ENCODE assay signal across 9 mouse cellular contexts in the genomic region with DNA sequence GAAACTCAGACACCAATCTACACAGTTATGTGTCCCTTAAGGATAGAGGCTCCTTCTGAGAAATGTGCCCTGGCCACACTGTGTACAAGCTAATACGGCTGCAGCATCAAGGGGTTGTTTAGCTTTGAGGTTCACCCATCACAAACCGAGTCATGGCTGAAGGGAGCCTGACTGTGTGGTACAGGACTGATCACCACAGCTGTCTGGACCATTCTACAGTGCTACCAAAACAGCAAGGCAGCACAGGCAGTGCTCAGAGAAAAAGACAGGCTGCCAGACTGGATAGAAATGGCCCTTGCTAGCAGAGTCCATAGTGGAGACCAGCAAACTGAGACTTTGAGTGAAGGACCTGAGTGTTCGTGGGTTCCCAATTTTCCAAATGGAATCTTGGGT. TPM values are rescaled to one million over a fixed set of nuclear protein-coding genes. Genes with fewer than 3 reads are reported as not detected.
DNase-seq lines count a peak whose midpoint lies in the region; ATAC-seq and TF ChIP-seq lines count a peak whose summit lies in the region.
"Had no signal": no experiment of that assay in that cellular context is flagged by ENCODE, and none has a peak within 500 bp of the region (broad histone marks: within the 10 kb centered on the region; RNA-seq: fewer than 3 reads in every experiment).

No protein-coding gene starts in this region.

- H3K27ac ChIP-seq in layer of hippocampus, adult 2 months = peak overlapping the region; percentile 94
- no peak overlapping the region for H3K27ac ChIP-seq in embryonic facial prominence, embryonic 12.5 days
- H3K27ac ChIP-seq in intestine, embryonic 16.5 days (ENCODE audit: low read length) = peak overlapping the region; percentile 38; the same call in 1 of the 2 replicates

- peaks cover 20% of the 10 kb centered on the region for H3K4me1 ChIP-seq in embryonic facial prominence, embryonic 12.5 days
- peaks cover 22% of the 10 kb centered on the region for H3K4me1 ChIP-seq in intestine, embryonic 16.5 days (ENCODE audit: control insufficient read depth, insufficient read depth, low read length)

- 40% methylated on average over 3 of the region's 3 CpGs for WGBS in embryonic facial prominence, embryonic 12.5 days
- WGBS in intestine, embryonic 16.5 days = 26% methylated on average over 3 of the region's 3 CpGs

- no peak for TF ChIP-seq CTCF in layer of hippocampus, adult 2 months (conservative IDR thresholded peaks at IDR 0.05)

- H3K4me3 ChIP-seq in layer of hippocampus, adult 2 months = peak overlapping the region; percentile 95
- H3K4me3 ChIP-seq in embryonic facial prominence, embryonic 12.5 days = peak overlapping the region; percentile 86
- peak overlapping the region; percentile 90 for H3K4me3 ChIP-seq in intestine, embryonic 16.5 days (ENCODE audit: low read length)

- H3K4me2 ChIP-seq in embryonic facial prominence, embryonic 12.5 days (replicated peaks) = peak overlapping the region; percentile 84
- H3K4me2 ChIP-seq in intestine, embryonic 16.5 days (ENCODE audit: low read depth, low read length) = peak overlapping the region; percentile 81

- peaks cover 29% of the 10 kb centered on the region for H3K36me3 ChIP-seq in embryonic facial prominence, embryonic 12.5 days
- peaks cover 7% of the 10 kb centered on the region; the same call in 1 of the 2 replicates for H3K36me3 ChIP-seq in intestine, embryonic 16.5 days (ENCODE audit: control insufficient read depth, insufficient read depth, low read length)

- peak overlapping the region; percentile 82 for H3K9ac ChIP-seq in embryonic facial prominence, embryonic 12.5 days
- H3K9ac ChIP-seq in intestine, embryonic 16.5 days (ENCODE audit: low read depth, low read length) = peak overlapping the region; percentile 89

- no peaks in the 10 kb centered on the region for H3K9me3 ChIP-seq in embryonic facial prominence, embryonic 12.5 days
- no peaks in the 10 kb centered on the region for H3K9me3 ChIP-seq in intestine, embryonic 16.5 days (ENCODE audit: control insufficient read depth, low read length)

- no peak for ATAC-seq in embryonic facial prominence, embryonic 12.5 days (ENCODE audit: insufficient number of reproducible peaks, insufficient read depth, low FRiP score, low TSS enrichment)
- peak; percentile 4 for ATAC-seq in intestine, embryonic 16.5 days

- no peak for DNase-seq in layer of hippocampus, adult 2 months (ENCODE audit: low spot score in 2 of 2)
- DNase-seq in layer of hippocampus, adult 8-10 months (ENCODE audit: low spot score in 2 of 2) = no peak
- peak; percentile 17 for DNase-seq in neural tube, embryonic 10.5 days (ENCODE audit: extremely low spot score, low spot score)
- DNase-seq in adrenal gland, postnatal 14 days = no peak
- no peak for DNase-seq in thymus, postnatal 0 days (ENCODE audit: low spot score)
- no peak for DNase-seq in T-cell, adult 2 months (ENCODE audit: low spot score)

- H3K27me3 ChIP-seq in embryonic facial prominence, embryonic 12.5 days = no peaks in the 10 kb centered on the region
- H3K27me3 ChIP-seq in intestine, embryonic 16.5 days (replicated peaks; ENCODE audit: control insufficient read depth, insufficient read depth, low read length) = no peaks in the 10 kb centered on the region

RNA-seq across cellular contexts. Expression of gene Cst3, which starts 1.3 kb away (rescaled TPM):
- 1,000 to 10,000 TPM; 2,176 to 2,304 TPM for total RNA-seq in layer of hippocampus, adult 2 months (2021)
- 1,000 to 10,000 TPM; 2,127 to 4,480 (median 3,140) TPM for total RNA-seq in layer of hippocampus, adult 8-10 months (2022)
- polyA plus RNA-seq in embryonic facial prominence, embryonic 12.5 days (2016; fragmentation: Nextera tagmentation; extraction: Ambion mirVana) = 321 and 339 TPM in 2 replicates
- 337 and 360 TPM in 2 replicates for polyA plus RNA-seq in intestine, embryonic 16.5 days (2015; fragmentation: Nextera tagmentation; extraction: Ambion mirVana)
- total RNA-seq in adrenal gland, postnatal 14 days (2021) = 867 and 955 TPM in 2 replicates
- polyA plus RNA-seq in thymus, postnatal 0 days (2015; fragmentation: Nextera tagmentation; extraction: Ambion mirVana) = 603 and 634 TPM in 2 replicates

RNA-seq across cellular contexts. Expression of gene 9230104L09Rik, which starts 9.4 kb away (rescaled TPM):
- total RNA-seq in layer of hippocampus, adult 2 months (2021) = not detected
- total RNA-seq in layer of hippocampus, adult 8-10 months (2022) = not detected
- not detected in 2 replicates for polyA plus RNA-seq in embryonic facial prominence, embryonic 12.5 days (2016; fragmentation: Nextera tagmentation; extraction: Ambion mirVana)
- polyA plus RNA-seq in intestine, embryonic 16.5 days (2015; fragmentation: Nextera tagmentation; extraction: Ambion mirVana) = not detected in 2 replicates
- total RNA-seq in adrenal gland, postnatal 14 days (2021) = 0.93 and 2.4 TPM in 2 replicates
- 0.21 and 0.22 TPM in 2 replicates for polyA plus RNA-seq in thymus, postnatal 0 days (2015; fragmentation: Nextera tagmentation; extraction: Ambion mirVana)
- polyA plus RNA-seq: inflammation-experienced regulatory T-cells, adult 6 months had no signal

RNA-seq across cellular contexts. Expression of gene Cst9, which starts 39.3 kb away (rescaled TPM):
- total RNA-seq in layer of hippocampus, adult 2 months (2021) = not detected
- total RNA-seq in layer of hippocampus, adult 8-10 months (2022) = not detected
- not detected in 2 replicates for polyA plus RNA-seq in embryonic facial prominence, embryonic 12.5 days (2016; fragmentation: Nextera tagmentation; extraction: Ambion mirVana)
- not detected in 2 replicates for polyA plus RNA-seq in intestine, embryonic 16.5 days (2015; fragmentation: Nextera tagmentation; extraction: Ambion mirVana)
- total RNA-seq in adrenal gland, postnatal 14 days (2021) = not detected in 2 replicates
- polyA plus RNA-seq in thymus, postnatal 0 days (2015; fragmentation: Nextera tagmentation; extraction: Ambion mirVana) = 0.42 and 0.90 TPM in 2 replicates
- polyA plus RNA-seq: inflammation-experienced regulatory T-cells, adult 6 months had no signal

RNA-seq across cellular contexts. Expression of gene Cst13, which starts 54.3 kb away (rescaled TPM):
- not detected for total RNA-seq in layer of hippocampus, adult 2 months (2021)
- total RNA-seq in layer of hippocampus, adult 8-10 months (2022) = not detected
- polyA plus RNA-seq in embryonic facial prominence, embryonic 12.5 days (2016; fragmentation: Nextera tagmentation; extraction: Ambion mirVana) = not detected in 2 replicates
- not detected in 2 replicates for polyA plus RNA-seq in intestine, embryonic 16.5 days (2015; fragmentation: Nextera tagmentation; extraction: Ambion mirVana)
- total RNA-seq in adrenal gland, postnatal 14 days (2021) = not detected in 2 replicates
- polyA plus RNA-seq in thymus, postnatal 0 days (2015; fragmentation: Nextera tagmentation; extraction: Ambion mirVana) = not detected in 2 replicates
- polyA plus RNA-seq: inflammation-experienced regulatory T-cells, adult 6 months had no signal
